Comparison of ENCODE assay signal across 17 mouse cellular contexts in the genomic region with DNA sequence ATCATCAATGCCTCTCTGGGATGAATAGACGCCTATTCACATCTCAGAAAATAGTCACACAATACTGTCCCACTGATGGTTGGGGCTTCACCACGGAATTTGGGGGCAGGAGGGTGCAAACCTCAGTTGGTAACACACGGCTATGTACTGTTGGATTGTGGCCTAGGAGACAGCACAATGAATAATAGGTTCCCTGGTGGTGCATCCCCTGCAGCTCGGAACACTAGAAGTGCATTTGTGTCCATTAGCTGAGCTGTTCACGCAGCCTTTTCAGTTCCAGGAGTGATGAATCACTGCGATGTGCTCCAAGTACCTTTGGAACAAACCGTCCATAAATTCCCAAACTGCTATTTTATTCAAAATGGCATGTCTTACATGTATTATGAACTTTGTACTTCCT.
DNase-seq lines count a peak whose midpoint lies in the region; ATAC-seq and TF ChIP-seq lines count a peak whose summit lies in the region.
"Had no signal": no experiment of that assay in that cellular context is flagged by ENCODE, and none has a peak within 500 bp of the region (broad histone marks: within the 10 kb centered on the region; RNA-seq: fewer than 3 reads in every experiment).

No protein-coding gene starts in this region.

- peak overlapping the region; percentile 84 for H3K27ac ChIP-seq in embryonic fibroblast, embryonic 13.5 days (ENCODE audit: insufficient read depth, low read length)
- H3K27ac ChIP-seq in neural tube, embryonic 12.5 days = no peak overlapping the region
- H3K27ac ChIP-seq in liver, embryonic 12.5 days = no peak overlapping the region
- H3K27ac ChIP-seq: heart, embryonic 15.5 days; limb, embryonic 13.5 days had no signal

- ATAC-seq in neural tube, embryonic 12.5 days (ENCODE audit: low FRiP score, low read depth) = peak; percentile 25; the same call in 1 of the 2 replicates
- ATAC-seq in liver, embryonic 12.5 days = no peak

- H3K27me3 ChIP-seq in neural tube, embryonic 12.5 days (replicated peaks) = no peaks in the 10 kb centered on the region
- no peaks in the 10 kb centered on the region for H3K27me3 ChIP-seq in liver, embryonic 12.5 days (replicated peaks)
- H3K27me3 ChIP-seq: heart, embryonic 15.5 days; limb, embryonic 13.5 days had no signal

- DNase-seq in embryo, embryonic 10.5 days (ENCODE audit: low spot score) = peak; percentile 12
- no peak for DNase-seq in embryo, embryonic 9.5 days (ENCODE audit: extremely low spot score)
- peak; percentile 30 for DNase-seq in layer of hippocampus, adult 11-12 months (ENCODE audit: low spot score)
- no peak for DNase-seq in layer of hippocampus, postnatal 25 days (ENCODE audit: extremely low spot score in 1 of 2, low spot score in 1 of 2)
- no peak for DNase-seq in right cerebral cortex, postnatal 25 days
- DNase-seq: cerebellum, adult 18-20 months; heart, adult 18-20 months; kidney, adult 8-10 months; kidney, postnatal 36 days; lung, postnatal 14 days; thymus, adult 18-20 months had no signal

- WGBS in neural tube, embryonic 12.5 days = 40% methylated on average over 7 of the region's 7 CpGs
- WGBS in liver, embryonic 12.5 days (ENCODE audit: insufficient replicate concordance) = 68% methylated on average over 7 of the region's 7 CpGs

- TF ChIP-seq POLR2A in embryonic fibroblast, embryonic 13.5 days (IDR thresholded peaks at IDR 0.05; ENCODE audit: low read depth, low read length) = no peak

- H3K36me3 ChIP-seq in neural tube, embryonic 12.5 days = no peaks in the 10 kb centered on the region
- H3K36me3 ChIP-seq in liver, embryonic 12.5 days = no peaks in the 10 kb centered on the region
- H3K36me3 ChIP-seq: heart, embryonic 15.5 days; limb, embryonic 13.5 days had no signal

- no peak overlapping the region for H3K9ac ChIP-seq in neural tube, embryonic 12.5 days
- H3K9ac ChIP-seq in liver, embryonic 12.5 days = no peak overlapping the region
- H3K9ac ChIP-seq: heart, embryonic 15.5 days; limb, embryonic 13.5 days had no signal

- TF ChIP-seq CTCF in embryonic fibroblast, embryonic 13.5 days (IDR thresholded peaks at IDR 0.05; ENCODE audit: borderline replicate concordance, insufficient read depth, low read length) = no peak

- no peaks in the 10 kb centered on the region for H3K9me3 ChIP-seq in neural tube, embryonic 12.5 days
- H3K9me3 ChIP-seq in liver, embryonic 12.5 days (replicated peaks) = no peaks in the 10 kb centered on the region
- H3K9me3 ChIP-seq: heart, embryonic 15.5 days had no signal

- H3K4me3 ChIP-seq in embryonic fibroblast, embryonic 13.5 days (ENCODE audit: insufficient read depth, low read length) = no peak overlapping the region
- no peak overlapping the region for H3K4me3 ChIP-seq in neural tube, embryonic 12.5 days
- no peak overlapping the region for H3K4me3 ChIP-seq in liver, embryonic 12.5 days
- H3K4me3 ChIP-seq: heart, embryonic 15.5 days; limb, embryonic 13.5 days; myocyte had no signal

- no peak overlapping the region for H3K4me2 ChIP-seq in neural tube, embryonic 12.5 days (replicated peaks)
- no peak overlapping the region for H3K4me2 ChIP-seq in liver, embryonic 12.5 days
- H3K4me2 ChIP-seq: heart, embryonic 15.5 days; limb, embryonic 13.5 days had no signal

- H3K4me1 ChIP-seq in embryonic fibroblast, embryonic 13.5 days (ENCODE audit: control insufficient read depth, insufficient read depth, low read length) = peaks cover 3% of the 10 kb centered on the region; the same call in 1 of the 2 replicates
- H3K4me1 ChIP-seq in neural tube, embryonic 12.5 days = no peaks in the 10 kb centered on the region
- H3K4me1 ChIP-seq in liver, embryonic 12.5 days = no peaks in the 10 kb centered on the region
- H3K4me1 ChIP-seq: heart, embryonic 15.5 days had no signal

Comparison
In these comparisons a context has a peak if more than half of its experiments do, and no peak if none do; other contexts are left out.
1. DNase-seq: peak in embryo, embryonic 10.5 days (single experiment) and layer of hippocampus, adult 11-12 months (single experiment); none in embryo, embryonic 9.5 days (single experiment), layer of hippocampus, postnatal 25 days (0 of 2) and right cerebral cortex, postnatal 25 days (single experiment).